Mouse (Mus musculus): ENCODE results near the gene Usp47.

Usp47 gene

GRCm38 (mm10) chr7:112125625-112126260 lies 102.4 kb downstream of the Usp47 start:
- DNase-seq, result no peak

GRCm38 (mm10) chr7:112127085-112127637 lies 103.9 kb downstream of the Usp47 start:
- DNase-seq, result no peak

- no peak for DNase-seq
Measured at GRCm38 (mm10) chr7:112127954-112128353, 104.7 kb downstream of the Usp47 start.

GRCm38 (mm10) chr7:112128810-112129209 lies 105.5 kb downstream of the Usp47 start:
- DNase-seq, result no peak

- no peak for DNase-seq
Measured at GRCm38 (mm10) chr7:112129851-112130250, 106.5 kb downstream of the Usp47 start.

- no peak for DNase-seq
Measured at GRCm38 (mm10) chr7:112130660-112131059, 107.4 kb downstream of the Usp47 start.

GRCm38 (mm10) chr7:112132005-112132404 lies 108.7 kb downstream of the Usp47 start:
- DNase-seq, result no peak

- no peak for DNase-seq
Measured at GRCm38 (mm10) chr7:112133277-112133676, 110.0 kb downstream of the Usp47 start.

GRCm38 (mm10) chr7:112135161-112135560 lies 111.9 kb downstream of the Usp47 start:
- DNase-seq, result no peak

GRCm38 (mm10) chr7:112136537-112136936 lies 113.2 kb downstream of the Usp47 start:
- DNase-seq, result no peak

GRCm38 (mm10) chr7:112138168-112138508 lies 114.8 kb downstream of the Usp47 start:
- DNase-seq, result no peak

GRCm38 (mm10) chr7:112138509-112139405 lies 115.5 kb downstream of the Usp47 start:
- peak; percentile 59 for DNase-seq

GRCm38 (mm10) chr7:112140725-112141124 lies 117.4 kb downstream of the Usp47 start:
- DNase-seq, result no peak

- DNase-seq, result no peak
Measured at GRCm38 (mm10) chr7:112142616-112143015, 119.3 kb downstream of the Usp47 start.

GRCm38 (mm10) chr7:112143090-112143500 lies 119.8 kb downstream of the Usp47 start:
- DNase-seq, result no peak

GRCm38 (mm10) chr7:112143978-112144377 lies 120.7 kb downstream of the Usp47 start:
- no peak for DNase-seq

- DNase-seq, result no peak
Measured at GRCm38 (mm10) chr7:112144646-112145179, 121.4 kb downstream of the Usp47 start.

- DNase-seq, result peak; percentile 25
Measured at GRCm38 (mm10) chr7:112147979-112148378, 124.7 kb downstream of the Usp47 start.

GRCm38 (mm10) chr7:112149113-112149512 lies 125.8 kb downstream of the Usp47 start:
- DNase-seq, result no peak

GRCm38 (mm10) chr7:112154445-112154844 lies 131.1 kb downstream of the Usp47 start:
- DNase-seq, result no peak

- DNase-seq, result peak; percentile 15
Measured at GRCm38 (mm10) chr7:112155194-112155593, 131.9 kb downstream of the Usp47 start.

- DNase-seq, result no peak
Measured at GRCm38 (mm10) chr7:112157584-112158315, 134.4 kb downstream of the Usp47 start.

GRCm38 (mm10) chr7:112158316-112158741 lies 135.0 kb downstream of the Usp47 start:
- DNase-seq, result peak; percentile 29

Measured in lung, postnatal 14 days (tissue).